In the genomic region with DNA sequence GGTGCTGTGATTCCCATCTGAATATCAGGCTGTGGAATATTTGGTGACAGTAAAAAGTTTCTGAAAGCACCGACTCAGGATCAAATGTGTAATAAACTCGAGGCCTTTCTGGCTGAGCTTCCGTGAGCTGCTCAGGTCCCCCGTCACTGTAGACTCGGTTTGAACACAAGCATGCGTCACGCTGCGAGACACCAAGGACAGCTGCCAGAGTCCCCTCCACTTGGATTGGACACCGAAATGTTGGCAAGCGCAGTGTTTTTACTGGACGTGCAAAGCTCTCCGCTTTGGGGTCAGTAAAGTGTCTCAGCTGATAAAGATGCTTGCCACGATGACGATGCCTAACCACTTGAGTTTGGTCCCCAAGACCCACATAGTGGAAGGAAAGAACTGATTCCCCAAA, we compare ENCODE assay signal across 11 mouse cellular contexts. TPM values are rescaled to one million over a fixed set of nuclear protein-coding genes. Genes with fewer than 3 reads are reported as not detected.
DNase-seq lines count a peak whose midpoint lies in the region; ATAC-seq lines count a peak whose summit lies in the region.
"Had no signal": no experiment of that assay in that cellular context is flagged by ENCODE, and none has a peak within 500 bp of the region (broad histone marks: within the 10 kb centered on the region; RNA-seq: fewer than 3 reads in every experiment).

No protein-coding gene starts in this region.

- peak; percentile 27 for DNase-seq in left cerebral cortex, postnatal 4 days
- DNase-seq in left cerebral cortex, adult 8-10 months (ENCODE audit: low spot score in 2 of 2) = no peak
- DNase-seq in adrenal gland, postnatal 25 days = peak; percentile 62
- peak; percentile 39 to 64 for DNase-seq in heart, postnatal 36 days
- DNase-seq in thymus, postnatal 4 days = peak; percentile 43
- DNase-seq in frontal cortex, postnatal 25 days (ENCODE audit: low spot score in 2 of 2) = no peak

- intact Hi-C loops in left cerebral cortex, postnatal 4 days (cut with DNase I) = no loop called here
- intact Hi-C loops in heart, postnatal 36 days (cut with DNase I) = loop anchor here (2.0 kb wide), 2 partner anchors 70 to 80 kb away; a partner anchor contains a TSS

- ATAC-seq in megakaryocyte-erythroid progenitor cell, adult 5-6 weeks (replicated peaks; ENCODE audit: low FRiP score, low TSS enrichment, poor library complexity, severe bottlenecking) = no peak

RNA-seq across cellular contexts. Expression of a gene that starts 2.0 kb away (rescaled TPM):
- 10 to 100 TPM; 31.6 to 33.7 TPM for total RNA-seq in left cerebral cortex, postnatal 4 days (2021)
- 10 to 100 TPM; 50.3 to 60.2 (median 53.3) TPM for total RNA-seq in left cerebral cortex, adult 8-10 months (2022)
- total RNA-seq in adrenal gland, postnatal 25 days (2021) = 9.5 and 10.4 TPM in 2 replicates
- total RNA-seq in heart, postnatal 36 days (2021) = 10 to 100 TPM in 1 of 2 experiments, 1 to 10 TPM in 1; 10.0 to 14.3 TPM
- total RNA-seq in megakaryocyte-erythroid progenitor cell, adult 5-6 weeks (2014; fragmentation: Nextera tagmentation) = 5.8 and 6.9 TPM in 2 replicates
- total RNA-seq in megakaryocyte-erythroid progenitor cell, adult 5-6 weeks (2017) = 5.4 and 6.2 TPM in 2 replicates

RNA-seq across cellular contexts. Expression of a gene that starts 5.0 kb away (rescaled TPM):
- total RNA-seq in left cerebral cortex, postnatal 4 days (2021) = not detected
- total RNA-seq in left cerebral cortex, adult 8-10 months (2022) = not detected
- total RNA-seq in adrenal gland, postnatal 25 days (2021) = not detected in 2 replicates
- total RNA-seq in heart, postnatal 36 days (2021) = not detected
- not detected in 2 replicates for total RNA-seq in megakaryocyte-erythroid progenitor cell, adult 5-6 weeks (2014; fragmentation: Nextera tagmentation)
- not detected in 2 replicates for total RNA-seq in megakaryocyte-erythroid progenitor cell, adult 5-6 weeks (2017)
- total RNA-seq: gastrocnemius, adult 18-20 months; layer of hippocampus, postnatal 25 days; liver, adult 2 months; monocyte, adult 5-6 weeks had no signal

Comparison
In these comparisons a context has a peak if more than half of its experiments do, and no peak if none do; other contexts are left out.
1. DNase-seq: peak in left cerebral cortex, postnatal 4 days (single experiment), adrenal gland, postnatal 25 days (single experiment), heart, postnatal 36 days (2 of 2) and thymus, postnatal 4 days (single experiment); none in left cerebral cortex, adult 8-10 months (0 of 2) and frontal cortex, postnatal 25 days (0 of 2).